Mouse (Mus musculus): Measurements from ENCODE around the gene Stat5b. TPM values are rescaled to one million over a fixed set of nuclear protein-coding genes. Genes with fewer than 3 reads are reported as not detected.
A peak's percentile ranks its signal among the peaks of the same experiment; 100 is the strongest.

Gene Stat5b
- total RNA-seq, 2 experiments from 2014 or later = 58.3 to 111 TPM

GRCm38 (mm10) chr11:100870256-100870967, 19.9 kb upstream of the Stat5b start:
- DNase-seq = peak; percentile 33 to 58

- DNase-seq = no peak
Observed at GRCm38 (mm10) chr11:100865618-100866017, 15.1 kb upstream of the Stat5b start.

- DNase-seq = no peak
Observed at GRCm38 (mm10) chr11:100863141-100863540, 12.6 kb upstream of the Stat5b start.

- DNase-seq = no peak
Observed at GRCm38 (mm10) chr11:100861836-100862235, 11.3 kb upstream of the Stat5b start.

- DNase-seq = no peak
Observed at GRCm38 (mm10) chr11:100861335-100861734, 10.8 kb upstream of the Stat5b start.

- peak; percentile 91 to 93 for DNase-seq
Observed at GRCm38 (mm10) chr11:100860198-100861048, 9.9 kb upstream of the Stat5b start.

GRCm38 (mm10) chr11:100859579-100860075, 9.1 kb upstream of the Stat5b start:
- DNase-seq = no peak

- DNase-seq = peak; percentile 93 to 94
Observed at GRCm38 (mm10) chr11:100858935-100859578, 8.5 kb upstream of the Stat5b start, which contains the start of gene Stat5a. Stat5a (plus strand) TSS chr11:100859351.

GRCm38 (mm10) chr11:100857960-100858359, 7.4 kb upstream of the Stat5b start:
- no peak for DNase-seq

GRCm38 (mm10) chr11:100855178-100855577, 4.7 kb upstream of the Stat5b start:
- no peak for DNase-seq

- no peak for DNase-seq
Observed at GRCm38 (mm10) chr11:100854268-100854667, 3.7 kb upstream of the Stat5b start.

- no peak for DNase-seq
Observed at GRCm38 (mm10) chr11:100853018-100853417, 2.5 kb upstream of the Stat5b start.

- DNase-seq = no peak
Observed at GRCm38 (mm10) chr11:100852088-100852487, 1.6 kb upstream of the Stat5b start.

- peak; percentile 90 to 91 for DNase-seq
Observed at GRCm38 (mm10) chr11:100850778-100851528, 429 bp upstream of the Stat5b start.

- DNase-seq = no peak
Observed at GRCm38 (mm10) chr11:100849456-100850037, 977 bp downstream of the Stat5b start.

GRCm38 (mm10) chr11:100848789-100849379, 1.6 kb downstream of the Stat5b start:
- no peak for DNase-seq

GRCm38 (mm10) chr11:100848080-100848479, 2.4 kb downstream of the Stat5b start:
- DNase-seq = no peak

- DNase-seq = no peak
Observed at GRCm38 (mm10) chr11:100847572-100847971, 3.0 kb downstream of the Stat5b start.

- no peak for DNase-seq
Observed at GRCm38 (mm10) chr11:100845793-100846192, 4.7 kb downstream of the Stat5b start.

GRCm38 (mm10) chr11:100844121-100844520, 6.4 kb downstream of the Stat5b start:
- no peak for DNase-seq
